Mouse (Mus musculus) liver (tissue): Measurements from ENCODE around the gene Ccdc8.

Source experiments
- DNase-seq: peaks from one replicate; pipeline ENCODE4 v3.0.0-alpha.2; 2020; ENCODE audit warnings: mixed read lengths

The Ccdc8 gene

GRCm38 (mm10) chr7:17015381-17015780, 22.9 kb downstream of the Ccdc8 start:
- DNase-seq, result no peak

GRCm38 (mm10) chr7:17017036-17017435, 24.5 kb downstream of the Ccdc8 start:
- DNase-seq, result peak; percentile 48

GRCm38 (mm10) chr7:17017921-17018320, 25.4 kb downstream of the Ccdc8 start:
- no peak for DNase-seq

GRCm38 (mm10) chr7:17019426-17020166, 27.1 kb downstream of the Ccdc8 start:
- DNase-seq, result no peak

GRCm38 (mm10) chr7:17022176-17022575, 29.7 kb downstream of the Ccdc8 start:
- no peak for DNase-seq

GRCm38 (mm10) chr7:17023701-17024100, 31.2 kb downstream of the Ccdc8 start:
- DNase-seq, result no peak

- DNase-seq, result no peak
Measured at GRCm38 (mm10) chr7:17024141-17024540, 31.6 kb downstream of the Ccdc8 start.

- no peak for DNase-seq
Measured at GRCm38 (mm10) chr7:17024814-17025504, 32.5 kb downstream of the Ccdc8 start.

- DNase-seq, result no peak
Measured at GRCm38 (mm10) chr7:17025505-17025894, 33.0 kb downstream of the Ccdc8 start.

- DNase-seq, result no peak
Measured at GRCm38 (mm10) chr7:17025896-17026622, 33.6 kb downstream of the Ccdc8 start.

- peak; percentile 81 for DNase-seq
Measured at GRCm38 (mm10) chr7:17026710-17027587, 34.4 kb downstream of the Ccdc8 start.

- DNase-seq, result peak; percentile 90
Measured at GRCm38 (mm10) chr7:17027588-17028343, 35.3 kb downstream of the Ccdc8 start, which contains the start of gene Ppp5c. TSS of gene Ppp5c (minus strand) at chr7:17027924.

GRCm38 (mm10) chr7:17028923-17029322, 36.4 kb downstream of the Ccdc8 start:
- DNase-seq, result no peak

GRCm38 (mm10) chr7:17030239-17030638, 37.7 kb downstream of the Ccdc8 start:
- no peak for DNase-seq

- no peak for DNase-seq
Measured at GRCm38 (mm10) chr7:17038018-17038695, 45.6 kb downstream of the Ccdc8 start.

- no peak for DNase-seq
Measured at GRCm38 (mm10) chr7:17039373-17039772, 46.9 kb downstream of the Ccdc8 start.

GRCm38 (mm10) chr7:17045743-17046142, 53.2 kb downstream of the Ccdc8 start:
- DNase-seq, result no peak
